Mouse (Mus musculus) thymus, postnatal 25 days (tissue): ENCODE measurements around the gene Fam198a.

Source experiments
- DNase-seq: peaks from one replicate; pipeline ENCODE4 v3.0.0; 2022

Gene Fam198a

DNA sequence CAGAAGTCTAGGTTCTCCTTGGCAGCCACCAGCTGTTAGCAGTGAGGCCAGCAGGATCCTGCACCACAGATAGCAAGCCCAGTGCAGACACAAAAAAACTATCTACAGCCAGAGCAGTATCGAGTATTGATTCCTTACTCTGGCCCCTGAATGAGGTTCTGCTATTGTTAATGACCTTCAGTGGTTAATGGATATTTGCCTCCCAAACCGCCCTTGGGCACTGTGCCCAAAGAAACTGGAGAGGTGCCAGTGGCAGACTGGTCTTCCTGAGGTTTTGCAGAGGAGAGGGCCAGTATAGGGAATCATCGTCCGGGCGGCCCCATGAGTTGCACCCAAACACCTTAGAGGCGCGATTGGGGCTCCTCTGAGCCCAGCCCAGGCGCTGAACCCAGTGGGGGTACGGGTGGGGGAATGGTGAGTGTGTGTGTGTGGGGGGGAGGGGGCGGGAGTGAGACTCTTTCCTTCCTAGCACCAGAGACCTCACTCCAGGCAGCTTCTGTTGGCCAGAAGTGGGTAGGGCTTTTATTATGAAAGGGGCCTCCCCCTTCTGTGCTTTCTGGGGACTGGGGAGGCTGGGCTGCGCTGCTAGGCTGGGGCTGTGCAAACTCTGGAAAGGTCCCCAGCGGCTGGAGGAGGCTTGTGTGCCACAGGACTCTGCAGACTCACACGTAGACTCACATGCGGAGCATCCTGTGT is at the start of gene Fam198a:
Fam198a (plus strand) TSS at position 571 of the 696 bp plus-strand sequence.
- no peak for DNase-seq

DNA sequence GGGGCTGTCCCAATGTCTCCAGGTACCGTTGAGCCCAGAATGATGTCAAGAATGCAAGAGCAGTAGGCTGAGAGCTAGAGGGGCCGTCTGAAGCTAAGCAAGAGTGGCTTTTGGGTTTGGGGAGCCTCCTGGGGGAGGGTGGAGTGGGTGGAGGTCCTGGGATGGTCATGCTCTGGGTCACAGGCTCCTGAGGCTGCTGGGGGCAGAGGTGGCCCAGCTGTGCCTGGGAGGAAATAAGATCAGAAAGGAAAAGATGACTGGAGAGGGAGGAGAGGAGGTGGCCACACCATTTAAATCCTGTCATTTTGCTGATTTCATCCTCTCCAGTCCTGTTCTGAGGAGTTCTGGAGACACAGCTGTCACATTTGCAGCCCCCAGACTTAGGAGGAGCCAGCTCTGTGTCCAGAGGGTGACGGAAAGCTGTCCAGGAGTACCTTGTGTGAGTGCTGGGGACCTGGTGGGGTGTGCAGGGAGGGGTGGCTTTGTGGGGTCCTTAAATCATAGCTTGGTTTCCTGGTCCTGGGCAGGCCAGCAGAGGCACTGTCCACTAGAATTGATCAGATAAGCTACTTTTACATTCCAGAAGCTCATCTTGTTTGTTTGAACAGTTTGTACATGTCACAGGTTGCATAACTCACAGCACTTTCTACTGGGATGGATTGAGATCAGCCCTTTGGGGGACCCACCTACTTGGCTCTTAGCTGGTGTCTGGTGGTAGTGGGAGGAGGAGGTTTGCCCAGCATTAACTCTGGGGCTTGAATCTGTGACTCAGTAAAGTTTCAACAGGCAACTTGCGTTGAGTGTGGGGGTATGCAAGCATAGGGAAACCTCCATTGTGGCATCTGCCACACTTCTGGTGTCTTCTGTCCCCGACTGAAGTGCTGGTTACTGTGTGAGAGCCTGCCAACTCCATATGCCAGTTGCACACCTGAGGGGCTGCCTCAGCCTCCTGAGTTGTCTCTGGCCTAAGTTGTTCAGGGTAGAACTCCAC is 48.8 kb upstream of the Fam198a start:
- DNase-seq: no peak

DNA sequence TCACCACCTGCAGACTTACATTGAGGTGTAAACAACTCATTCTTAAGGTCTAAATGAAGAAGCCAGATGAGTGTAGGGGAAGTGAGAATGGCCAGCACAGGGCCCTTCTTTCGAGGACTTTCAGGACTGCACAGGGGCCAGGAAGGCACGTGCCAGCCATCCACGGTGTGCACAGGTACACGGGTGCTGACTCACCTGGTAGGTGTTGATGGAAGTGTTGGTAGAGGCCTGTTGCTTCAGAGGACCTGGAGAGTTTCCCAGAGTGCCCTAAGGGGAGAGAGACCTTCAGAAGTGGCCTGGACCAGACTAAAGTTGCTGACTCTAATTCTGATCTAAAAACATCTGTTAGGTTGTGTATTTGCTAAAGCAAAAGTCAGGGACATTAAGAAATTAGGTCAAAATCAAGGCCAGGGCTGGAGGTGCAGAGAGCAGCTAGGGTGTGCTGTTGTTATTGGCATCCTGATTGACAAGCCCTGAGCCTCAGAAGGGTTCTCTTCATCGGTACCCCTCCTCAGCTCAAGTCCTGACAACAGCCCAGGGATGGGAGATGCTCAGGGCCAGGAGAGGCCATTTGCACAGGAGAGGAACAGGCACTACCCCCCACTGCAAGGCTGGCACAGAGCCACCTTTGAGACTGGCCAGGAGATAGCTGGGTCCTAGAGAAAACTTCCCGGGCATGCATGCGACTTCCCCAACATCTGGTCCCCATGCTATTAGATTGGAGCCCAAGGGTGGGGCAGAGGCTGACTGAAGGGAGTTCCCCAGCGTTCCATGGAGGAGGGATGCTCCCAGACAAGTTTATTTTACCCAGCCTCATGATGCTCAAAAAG is 47.1 kb upstream of the Fam198a start:
- DNase-seq: no peak

DNA sequence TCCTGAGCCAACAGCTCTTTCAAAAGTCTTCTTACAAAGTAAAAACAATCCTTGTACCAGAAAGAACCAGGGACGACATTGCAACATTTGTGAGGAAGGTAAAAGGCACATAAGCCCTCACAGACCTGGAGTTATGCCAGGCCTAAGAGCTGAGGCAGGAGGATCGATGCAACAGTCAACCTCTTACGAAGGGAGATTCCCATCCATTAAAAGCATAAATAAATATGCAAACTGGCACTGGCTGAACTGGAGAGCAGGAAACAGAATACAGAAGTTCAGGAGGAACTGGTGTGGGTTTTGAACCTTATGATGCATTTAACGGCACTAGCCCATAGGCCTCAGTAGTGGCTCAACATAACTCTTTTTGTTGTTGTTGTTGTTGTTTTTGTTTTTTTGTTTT is 46.5 kb upstream of the Fam198a start:
- DNase-seq: no peak

DNA sequence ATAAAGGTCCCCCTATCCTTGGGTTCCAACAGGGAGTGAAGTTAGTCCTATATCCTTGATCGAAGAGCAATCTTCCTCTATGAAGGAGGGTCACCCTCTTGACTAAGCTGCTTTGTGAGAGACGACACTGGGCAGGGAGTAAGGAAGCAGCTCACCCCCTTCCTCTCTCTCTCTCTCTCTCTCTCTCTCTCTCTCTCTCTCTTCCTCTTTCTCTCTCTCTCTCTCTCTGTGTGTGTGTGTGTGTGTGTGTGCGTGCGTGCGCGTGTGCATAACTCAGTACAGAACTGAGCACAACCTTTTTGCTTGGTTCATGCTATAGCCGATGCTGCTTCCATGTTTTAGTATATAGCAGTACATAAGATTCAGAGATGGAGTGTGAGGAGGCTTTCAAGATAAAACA is 45.8 kb upstream of the Fam198a start:
- DNase-seq: no peak

DNA sequence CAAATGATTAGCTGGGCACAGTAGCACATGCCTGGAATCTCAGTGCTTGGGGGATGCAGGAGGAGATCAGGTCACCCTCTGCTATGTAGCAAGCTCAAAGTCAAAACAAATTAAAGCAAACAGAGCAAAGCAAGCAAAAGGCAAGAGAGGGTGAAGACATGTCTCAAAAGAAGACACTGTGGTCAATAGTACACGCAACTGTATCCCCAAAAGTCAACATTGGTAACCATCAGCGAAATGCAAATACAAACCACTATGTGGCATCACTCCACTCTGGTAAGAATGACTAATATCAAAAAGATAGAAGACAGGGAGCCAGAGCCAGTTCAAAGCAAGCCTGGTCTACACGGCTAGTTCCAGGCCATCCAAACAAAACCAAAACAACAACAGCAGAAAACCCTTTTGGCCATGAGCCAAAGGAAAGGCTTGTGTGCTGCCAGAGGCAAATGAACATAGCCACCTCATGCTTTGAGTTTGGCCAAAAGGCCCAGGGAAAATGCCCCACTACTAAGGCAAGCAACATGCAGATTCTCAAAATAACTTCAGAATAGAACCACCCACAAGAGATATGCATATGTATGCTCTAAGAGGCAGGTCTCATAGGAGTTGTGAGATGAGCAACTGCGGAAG is 45.1 kb upstream of the Fam198a start:
- no peak for DNase-seq

DNA sequence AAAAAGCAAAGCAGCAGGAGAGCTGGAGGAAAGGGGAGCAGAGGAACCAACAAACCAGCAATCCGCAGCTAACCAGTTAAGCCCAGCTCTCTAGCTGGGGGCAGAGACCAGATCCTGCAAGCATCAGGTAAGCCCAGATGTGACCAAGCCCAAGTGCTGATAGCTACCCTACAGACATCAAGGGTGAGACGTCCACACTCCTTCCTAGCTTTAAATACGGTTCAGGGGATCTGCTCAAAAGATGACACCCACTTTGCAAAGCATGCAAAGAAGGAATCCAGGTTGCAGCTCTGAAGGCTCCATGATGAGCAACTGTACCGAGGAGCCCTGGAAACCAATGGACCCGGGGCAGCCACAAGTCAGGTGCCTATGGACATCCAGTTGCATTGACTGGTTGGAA is 44.3 kb upstream of the Fam198a start:
- DNase-seq: no peak

DNA sequence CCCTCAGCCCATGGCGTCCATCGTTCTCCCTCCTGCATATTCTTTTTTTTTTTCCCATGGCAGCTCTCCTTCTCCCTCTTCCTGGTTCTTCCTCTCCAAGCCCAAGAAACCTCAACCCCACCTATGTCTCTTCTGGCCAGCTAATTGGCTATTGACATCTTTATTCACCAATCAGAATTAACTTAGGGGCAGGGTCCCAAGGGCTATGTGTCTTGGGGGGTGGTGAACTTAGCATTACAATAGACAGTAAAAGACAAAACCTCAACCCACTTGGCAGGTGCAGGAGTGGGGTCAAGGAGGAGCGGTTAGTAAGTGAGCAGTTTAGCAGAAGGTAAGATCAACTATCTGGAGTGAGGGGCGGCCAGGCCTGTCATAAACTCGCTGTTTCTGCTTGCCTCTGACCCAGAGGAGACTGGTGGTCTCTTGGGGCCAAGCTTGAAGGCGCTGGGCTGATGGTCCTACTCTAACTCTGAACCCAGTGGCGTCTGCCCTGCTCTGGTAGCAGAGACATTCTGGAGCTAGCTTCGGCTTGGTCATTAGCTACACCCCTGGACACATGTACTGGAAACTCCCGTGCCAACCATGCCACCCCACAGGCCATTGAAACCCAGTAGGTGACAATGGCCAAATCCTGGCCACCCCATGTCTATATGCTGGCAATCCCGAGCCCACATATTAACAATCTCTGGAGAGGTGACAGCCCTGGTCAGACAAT is 43.3 kb upstream of the Fam198a start:
- DNase-seq: no peak

DNA sequence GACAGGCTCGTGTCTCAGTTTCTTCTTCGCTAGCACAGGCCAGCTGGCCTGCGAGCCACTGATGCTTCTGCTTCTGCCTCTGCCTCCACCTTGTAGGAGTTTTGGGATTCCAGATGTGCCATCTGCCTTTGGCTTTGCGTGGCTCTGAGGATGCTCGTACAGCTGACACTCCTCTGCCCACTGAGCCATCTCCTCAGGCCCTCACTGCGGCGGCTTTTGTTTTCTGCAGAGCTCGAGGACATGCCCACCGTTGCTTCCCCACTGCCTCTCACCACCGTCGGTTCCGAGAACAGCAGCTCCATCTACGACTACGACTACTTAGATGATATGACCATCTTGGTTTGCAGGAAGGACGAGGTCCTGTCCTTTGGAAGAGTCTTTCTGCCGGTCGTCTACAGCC is 42.5 kb upstream of the Fam198a start:
- DNase-seq: no peak

DNA sequence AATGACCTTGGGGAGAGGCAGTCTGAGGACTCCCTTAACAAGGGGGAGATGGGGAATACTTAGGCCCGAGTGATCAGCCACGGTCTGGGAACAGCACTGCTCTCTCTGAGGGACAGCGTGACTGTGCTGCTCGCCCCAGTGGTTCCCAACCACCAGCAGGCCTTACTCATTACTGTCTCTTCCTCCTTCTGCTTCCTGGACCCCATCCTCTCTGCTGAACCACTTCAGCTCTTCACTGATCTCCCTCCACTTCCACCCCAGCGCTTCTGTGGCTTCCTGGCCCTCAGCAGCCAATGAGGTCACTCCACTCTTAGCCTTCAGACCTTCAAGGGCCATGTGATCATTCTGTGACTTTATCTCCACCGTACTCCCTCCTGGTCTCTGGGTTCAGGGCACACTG is 41.2 kb upstream of the Fam198a start:
- no peak for DNase-seq

DNA sequence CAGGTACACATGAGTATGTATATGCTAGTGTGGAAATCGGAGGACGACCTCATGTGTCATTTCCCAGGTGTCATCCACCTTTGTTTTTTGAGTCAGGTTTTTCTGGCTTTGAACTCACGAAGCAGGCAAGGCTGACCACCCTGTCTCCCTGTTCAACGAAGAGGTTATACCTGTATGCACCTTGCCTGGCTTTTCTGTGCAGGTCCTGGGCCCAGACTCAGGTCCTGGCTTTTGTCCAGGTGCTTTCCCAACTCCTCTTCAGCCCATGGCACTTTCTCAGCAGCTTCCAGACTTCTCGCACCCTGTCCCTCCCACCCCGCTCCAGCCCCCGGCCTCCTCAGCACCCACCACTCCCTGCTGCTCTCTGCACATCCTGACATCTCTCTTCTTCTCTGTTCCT is 39.6 kb upstream of the Fam198a start:
- DNase-seq: no peak

DNA sequence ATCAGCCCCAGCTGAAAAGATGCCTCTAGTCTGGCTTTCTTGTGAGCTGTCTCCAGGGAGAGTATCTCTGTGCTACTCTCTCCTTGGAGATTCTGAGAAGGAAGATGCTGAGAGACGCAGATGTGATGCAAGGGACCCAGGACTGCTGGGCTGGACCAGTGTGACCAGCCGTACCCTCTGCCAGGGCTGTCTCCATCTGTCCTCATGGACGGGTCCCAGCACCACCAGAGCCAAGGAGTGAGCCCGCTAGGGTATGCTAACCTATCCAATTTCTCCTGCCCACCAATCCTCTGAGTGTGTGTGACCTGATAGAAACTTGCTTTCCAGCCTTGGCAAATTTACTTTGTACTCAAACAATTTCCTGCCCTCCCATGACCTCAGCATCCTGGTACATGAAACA is 38.0 kb upstream of the Fam198a start:
- DNase-seq: no peak

DNA sequence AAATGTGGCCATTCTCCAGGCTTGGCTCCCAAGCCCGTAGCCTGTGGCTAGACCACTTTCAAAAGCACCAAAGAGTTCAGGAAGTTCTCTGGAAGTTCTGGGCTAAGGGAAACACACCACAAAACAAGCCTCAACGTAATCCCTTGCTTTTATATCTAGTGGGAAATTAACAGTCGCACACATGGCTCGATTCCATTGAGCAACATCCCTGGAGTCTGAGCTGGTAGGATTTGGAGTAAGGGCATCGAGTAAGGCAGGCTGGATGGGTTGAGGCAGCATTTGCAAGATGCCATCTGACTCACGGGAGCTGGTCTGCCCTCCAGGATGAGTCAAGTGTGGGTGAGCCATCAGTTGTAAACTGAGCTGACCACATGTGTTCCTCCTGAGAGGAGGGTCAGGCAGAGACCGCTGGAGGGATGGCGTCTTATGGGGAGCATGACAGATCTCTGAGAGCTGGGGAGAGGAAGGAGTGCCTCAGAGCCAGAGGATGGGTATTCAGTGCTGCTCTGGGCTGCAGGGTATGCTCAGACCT is 36.5 kb upstream of the Fam198a start:
- DNase-seq: no peak

DNA sequence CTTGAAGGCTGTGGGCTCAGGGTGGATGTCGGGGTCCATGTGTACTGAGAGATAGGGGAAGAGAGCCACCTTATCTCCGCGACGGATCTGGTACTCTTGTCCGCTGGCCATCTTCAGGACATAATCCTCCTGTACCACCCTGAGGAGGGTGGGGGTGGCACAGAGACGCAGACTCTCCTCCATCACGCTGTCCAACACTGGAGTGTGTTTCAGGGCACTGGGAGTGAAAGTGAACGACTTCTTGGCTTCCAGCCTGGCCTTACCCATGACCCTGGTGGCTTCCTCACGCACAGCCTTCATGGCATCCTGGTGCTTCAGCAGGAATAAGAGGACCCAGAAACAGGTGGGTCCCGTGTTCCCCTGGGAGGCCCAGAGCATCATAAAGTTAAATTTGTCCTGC is 35.7 kb upstream of the Fam198a start:
- DNase-seq: no peak

DNA sequence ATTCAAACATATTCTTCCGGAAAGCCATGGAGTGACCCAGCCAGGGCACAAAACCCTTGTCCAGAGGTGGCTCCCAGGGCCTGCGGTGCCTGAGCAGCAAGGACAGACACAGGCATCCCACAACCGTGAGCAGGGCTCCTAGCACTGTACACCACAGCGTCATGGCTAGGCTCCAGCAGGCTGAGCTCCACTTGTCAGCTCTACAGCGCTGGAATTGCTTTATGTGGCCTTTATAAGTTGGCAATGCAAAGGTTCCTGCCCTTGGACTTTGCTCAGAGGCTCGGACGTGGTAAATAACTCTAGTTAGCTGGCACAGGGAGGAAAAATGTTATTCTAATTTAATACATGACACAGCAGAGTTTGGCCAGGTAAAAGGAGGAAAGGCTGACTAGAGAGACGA is 34.7 kb upstream of the Fam198a start, which contains the start of gene Cyp8b1:
Cyp8b1 (minus strand) TSS at position 204 of the 400 bp plus-strand sequence.
- DNase-seq: no peak

DNA sequence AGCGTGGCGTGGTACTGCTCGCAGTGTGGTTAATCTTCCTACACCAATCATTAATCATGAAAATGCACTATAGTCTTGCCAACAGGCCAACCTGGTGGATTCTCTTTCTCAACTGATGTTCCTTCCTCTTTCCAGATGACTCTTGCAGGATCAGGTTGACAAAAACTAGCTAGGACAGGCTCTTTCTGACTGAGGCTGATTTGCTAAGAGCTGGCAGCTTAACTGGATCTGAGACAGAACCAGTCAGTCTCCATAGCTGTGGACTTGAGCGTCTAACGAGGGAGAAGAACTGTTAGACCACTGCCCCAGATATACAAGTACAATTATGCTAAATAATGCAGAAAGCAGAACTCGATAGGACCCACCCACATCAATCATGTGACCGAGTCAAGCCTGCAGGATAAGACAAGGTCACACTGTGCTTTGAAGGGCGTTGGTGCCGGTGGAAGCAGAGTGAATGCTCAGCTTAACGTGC is 31.7 kb upstream of the Fam198a start:
- no peak for DNase-seq

DNA sequence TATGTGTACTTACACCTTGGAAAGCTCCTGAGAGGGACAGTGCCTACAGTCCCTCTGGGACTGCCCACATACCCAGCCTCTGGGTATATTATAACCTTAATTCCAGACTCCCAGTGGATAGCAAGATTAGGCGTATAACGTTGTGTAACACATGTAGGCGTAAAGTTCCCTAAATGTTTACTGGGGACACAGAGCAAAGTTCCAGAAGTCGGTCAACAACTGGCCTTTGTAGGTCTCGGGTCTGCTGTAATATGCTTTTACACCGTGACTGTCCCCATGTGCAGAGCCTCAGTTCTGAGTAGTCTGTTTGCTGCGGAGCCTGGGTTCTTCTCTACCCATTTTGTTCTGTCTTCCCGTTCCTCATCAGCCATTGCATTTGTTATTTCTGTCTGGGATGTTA is 27.3 kb upstream of the Fam198a start:
- no peak for DNase-seq

DNA sequence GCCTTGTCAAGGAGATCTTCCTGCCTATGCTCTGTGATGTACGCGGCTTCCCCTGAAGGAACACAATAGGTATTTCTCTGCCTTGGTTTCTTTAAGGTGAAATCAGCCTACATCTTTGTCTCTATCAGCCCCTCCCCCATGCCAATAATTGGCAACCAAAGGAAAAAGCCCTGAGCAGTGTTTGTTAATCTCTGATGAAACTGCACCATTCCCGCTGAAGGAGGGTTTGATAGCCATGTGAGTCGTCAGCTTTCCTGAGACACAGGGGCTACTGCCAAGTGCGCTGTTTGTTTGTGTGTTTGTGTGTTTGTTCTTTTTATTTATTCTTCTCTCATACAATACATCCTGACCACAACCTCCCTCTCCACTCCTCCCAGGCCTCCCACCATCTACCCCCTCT is 26.9 kb upstream of the Fam198a start:
- no peak for DNase-seq

DNA sequence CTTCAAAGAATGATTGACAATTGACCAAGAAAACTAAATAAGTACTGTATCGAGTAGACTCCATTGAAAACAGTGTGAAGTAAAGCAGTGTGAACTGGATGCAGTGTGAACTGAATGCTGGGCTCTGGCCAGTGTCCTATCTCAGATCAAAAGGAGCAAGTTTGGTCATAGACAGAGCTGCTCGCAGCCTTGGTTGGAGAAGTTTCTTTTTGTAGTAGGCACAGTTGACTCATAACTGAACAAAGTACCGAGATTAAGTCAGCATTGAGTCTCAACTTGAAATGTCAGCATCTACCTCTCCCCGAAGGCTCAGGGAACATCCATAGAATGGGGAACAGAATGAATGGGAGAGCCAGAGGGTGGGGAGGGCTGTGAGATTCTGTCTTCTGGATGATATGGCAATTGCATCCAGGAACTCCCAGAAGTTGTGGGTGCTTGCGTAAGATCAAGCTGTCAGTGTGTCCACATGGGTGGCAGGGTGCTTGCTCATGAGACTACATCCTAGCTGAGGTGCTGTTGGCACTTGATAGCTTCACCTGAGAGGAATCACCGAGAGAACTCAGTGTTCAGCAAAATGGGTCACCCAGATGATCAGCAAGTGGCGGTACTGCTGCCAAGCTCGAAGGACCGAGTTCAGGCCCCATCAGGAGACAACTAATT is 25.8 kb upstream of the Fam198a start:
- no peak for DNase-seq

DNA sequence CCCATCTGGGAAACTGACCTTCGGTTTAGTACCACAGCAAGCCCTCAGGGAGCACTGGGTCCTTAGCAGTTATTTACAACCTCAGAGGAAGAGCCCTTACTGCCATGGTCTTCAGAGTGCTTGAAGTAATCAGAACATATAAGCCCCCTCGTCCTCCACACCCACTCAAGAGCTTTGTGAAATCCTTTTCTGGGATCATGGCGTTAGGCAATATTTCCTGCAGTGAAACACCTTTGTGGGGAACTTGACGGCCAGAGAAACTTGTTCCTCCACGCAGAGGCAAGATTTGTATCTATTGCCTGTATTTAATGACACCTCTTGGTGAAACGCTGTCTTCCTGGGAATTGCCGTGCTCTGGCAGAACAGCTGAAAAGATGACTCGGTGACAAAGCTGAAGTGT is 24.8 kb upstream of the Fam198a start:
- DNase-seq: no peak
